ENCODE assay signal across 8 mouse cellular contexts in the genomic region with DNA sequence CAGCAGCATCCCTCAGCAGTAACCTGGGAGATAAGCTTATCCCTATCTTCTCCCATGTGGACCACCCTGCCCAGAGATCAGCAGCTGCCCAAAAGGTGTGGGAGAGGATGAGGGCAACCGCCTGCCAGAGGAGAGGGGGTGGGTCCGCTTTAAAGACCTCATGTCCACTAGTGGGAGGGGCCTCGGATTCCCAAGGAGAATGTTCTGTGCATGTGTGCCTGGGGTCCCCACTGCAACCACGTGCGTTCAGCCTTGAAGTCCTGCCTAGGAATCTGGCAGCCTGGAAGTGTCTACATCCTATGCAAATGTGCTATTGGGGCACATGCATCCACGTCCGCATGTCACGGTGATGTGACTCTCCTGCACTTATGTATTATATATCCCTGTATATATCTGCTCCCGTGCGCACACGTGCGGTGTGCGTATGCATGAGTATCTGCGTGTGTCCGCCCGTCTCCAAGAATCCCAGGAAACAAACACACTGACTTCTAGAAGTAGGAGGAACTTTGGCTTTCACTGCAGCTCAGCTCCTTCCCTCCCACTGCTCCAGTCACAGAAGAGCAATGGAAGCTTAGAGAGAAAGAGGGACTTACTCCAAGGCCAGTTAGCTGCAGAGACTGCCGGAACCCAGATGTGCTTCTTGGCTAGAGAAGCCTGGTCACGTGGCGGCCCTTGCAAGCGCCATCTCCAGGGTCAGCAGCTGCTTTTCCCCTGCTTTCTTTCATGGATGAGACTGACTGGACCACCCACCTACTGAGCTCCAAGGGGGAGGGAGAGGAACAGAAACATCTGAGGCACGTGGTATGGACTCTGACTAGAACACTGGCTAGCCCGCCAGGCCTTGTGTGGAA. TPM values are rescaled to one million over a fixed set of nuclear protein-coding genes. Genes with fewer than 3 reads are reported as not detected.
A peak's percentile ranks its signal among the peaks of the same experiment; 100 is the strongest.
DNase-seq lines count a peak whose midpoint lies in the region; ATAC-seq and TF ChIP-seq lines count a peak whose summit lies in the region.

No protein-coding gene starts in this region.

- no peak for TF ChIP-seq POLR2A in heart, adult 2 months (IDR thresholded peaks at IDR 0.05; ENCODE audit: insufficient read depth, low read depth, low read length)

- H3K4me1 ChIP-seq in heart, adult 2 months (ENCODE audit: control insufficient read depth, insufficient read depth, low read length), result no peaks in the 10 kb centered on the region
- H3K4me1 ChIP-seq in lung, embryonic 14.5 days (ENCODE audit: insufficient read depth), result peaks cover 14% of the 10 kb centered on the region

- TF ChIP-seq CTCF in heart, adult 2 months (IDR thresholded peaks at IDR 0.05), result no peak
- no peak for TF ChIP-seq CTCF in lung, embryonic 14.5 days (IDR thresholded peaks at IDR 0.05; ENCODE audit: low read depth)

- peak overlapping the region; percentile 23 for H3K4me2 ChIP-seq in lung, embryonic 14.5 days

- no peaks in the 10 kb centered on the region for H3K9me3 ChIP-seq in lung, embryonic 14.5 days (ENCODE audit: low read depth, low read length)

- 58% methylated on average over 22 of the region's 22 CpGs for WGBS in heart, adult 2 months
- WGBS in lung, embryonic 14.5 days, result 33% methylated on average over 22 of the region's 22 CpGs

- no peak overlapping the region for H3K4me3 ChIP-seq in heart, adult 2 months
- H3K4me3 ChIP-seq in lung, embryonic 14.5 days (ENCODE audit: low read depth, low read length), result no peak overlapping the region

- no peak overlapping the region for H3K9ac ChIP-seq in heart, adult 2 months (ENCODE audit: low read depth, low read length)
- no peak overlapping the region for H3K9ac ChIP-seq in lung, embryonic 14.5 days

- DNase-seq in urinary bladder, postnatal 10 days (ENCODE audit: low spot score), result peak; percentile 35
- DNase-seq in urinary bladder, adult 2 months (ENCODE audit: low spot score), result no peak
- peak; percentile 79 to 85 for DNase-seq in heart, adult 2 months
- DNase-seq in kidney, adult 18-20 months, result peak; percentile 33
- DNase-seq in lung, embryonic 14.5 days, result peak; percentile 96
- DNase-seq in retina, embryonic 14.5 days (ENCODE audit: low spot score), result peak; percentile 78

- ATAC-seq in lung, embryonic 14.5 days (ENCODE audit: insufficient read depth), result peak; percentile 94
- no peak for ATAC-seq in megakaryocyte-erythroid progenitor cell, adult 5-6 weeks (replicated peaks; ENCODE audit: low FRiP score, low TSS enrichment, poor library complexity, severe bottlenecking)
- ATAC-seq in cerebellum, adult (ENCODE audit: insufficient number of reproducible peaks, low FRiP score, low TSS enrichment), result no peak

- H3K79me2 ChIP-seq in heart, adult 2 months (replicated peaks; ENCODE audit: control insufficient read depth, insufficient read depth, low read length), result no peaks in the 10 kb centered on the region

- no peaks in the 10 kb centered on the region for H3K36me3 ChIP-seq in heart, adult 2 months (ENCODE audit: control insufficient read depth, insufficient read depth, low read length)
- H3K36me3 ChIP-seq in lung, embryonic 14.5 days (ENCODE audit: insufficient read depth), result no peaks in the 10 kb centered on the region

- H3K27me3 ChIP-seq in heart, adult 2 months (ENCODE audit: control insufficient read depth, insufficient read depth, low read length), result no peaks in the 10 kb centered on the region
- no peaks in the 10 kb centered on the region for H3K27me3 ChIP-seq in lung, embryonic 14.5 days (ENCODE audit: insufficient read depth, low read length)

- intact Hi-C loops in heart, adult 2 months (cut with DNase I), result no loop called here

- 0 out of 2 replicates have a peak, but pooled peaks have one; percentile 30 for TF ChIP-seq EP300 in heart, adult 2 months (IDR thresholded peaks at IDR 0.05; ENCODE audit: insufficient read depth, low read depth, low read length)

- H3K27ac ChIP-seq in heart, adult 2 months, result no peak overlapping the region
- peak overlapping the region; percentile 86 for H3K27ac ChIP-seq in lung, embryonic 14.5 days (ENCODE audit: low read depth)

RNA-seq across cellular contexts. Expression of gene Cplx2, which starts 39.1 kb away (rescaled TPM):
- polyA plus RNA-seq in urinary bladder, adult 2 months (2012; rRNA removed), result 5.7 and 10.5 TPM in 2 replicates
- 1 to 10 TPM; 2.3 to 2.4 TPM for total RNA-seq in heart, adult 2 months (2021)
- polyA plus RNA-seq in heart, adult 2 months (2012; rRNA removed), result 3.0 and 4.2 TPM in 2 replicates
- polyA plus RNA-seq in lung, embryonic 14.5 days (2014; fragmentation: Nextera tagmentation; extraction: Ambion mirVana), result 12.2 TPM in 2 replicates
- 3.8 and 17.6 TPM in 2 replicates for total RNA-seq in megakaryocyte-erythroid progenitor cell, adult 5-6 weeks (2014; fragmentation: Nextera tagmentation)
- total RNA-seq in megakaryocyte-erythroid progenitor cell, adult 5-6 weeks (2017), result 2.1 and 3.0 TPM in 2 replicates
